Mouse (Mus musculus): Measurements from ENCODE around the gene Umps.

DNA sequence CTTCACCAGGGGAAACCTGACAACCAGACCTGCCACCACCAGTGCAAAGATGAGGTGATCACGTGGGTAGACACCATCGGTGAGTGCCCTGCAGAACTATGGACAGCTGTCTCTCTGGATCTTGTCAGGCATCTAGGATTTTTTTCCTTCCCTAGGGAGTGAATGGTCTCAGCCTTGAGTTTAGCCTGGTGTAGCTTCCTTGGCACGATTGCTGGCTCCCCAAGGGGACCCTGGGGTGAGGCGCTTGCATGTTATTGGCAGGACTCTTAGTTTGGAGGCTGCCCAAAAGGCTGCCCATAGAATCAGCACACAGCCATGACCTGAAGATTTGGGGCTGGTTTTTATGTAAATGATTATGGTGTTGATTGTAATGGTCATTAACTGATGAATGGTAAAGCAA lies 22.7 kb downstream of the Umps start:
- TF ChIP-seq POLR2A (IDR thresholded peaks at IDR 0.05; ENCODE audit: low read depth, low read length), result no peak
- no peak for TF ChIP-seq CTCF (IDR thresholded peaks at IDR 0.05; ENCODE audit: extremely low read depth, insufficient read depth, insufficient read length, insufficient replicate concordance)

All from spleen, adult 2 months (tissue).